Mouse (Mus musculus) erythroblast, embryonic 14.5 days (primary cell): Measurements from ENCODE around the gene Gm28051. TPM values are rescaled to one million over a fixed set of nuclear protein-coding genes. Genes with fewer than 3 reads are reported as not detected.
A peak's percentile ranks its signal among the peaks of the same experiment; 100 is the strongest.

Source experiments
- H3K27me3 ChIP-seq: 2 replicates; pipeline ENCODE4 v1.6.1; 2012; ENCODE audit warnings: inconsistent platforms; ENCODE audit not compliant: control insufficient read depth
- H3K36me3 ChIP-seq: 2 replicates; pipeline ENCODE4 v1.6.1; 2012; ENCODE audit warnings: mild to moderate bottlenecking, inconsistent platforms; ENCODE audit not compliant: control insufficient read depth
- H3K4me1 ChIP-seq: 2 replicates; pipeline ENCODE4 v1.6.1; 2012; ENCODE audit warnings: inconsistent platforms; ENCODE audit not compliant: control insufficient read depth
- H3K4me3 ChIP-seq: replicated peaks from 2 replicates; pipeline ENCODE3; 2012; ENCODE audit warnings: moderate library complexity, mild to moderate bottlenecking, inconsistent platforms
- H3K9me3 ChIP-seq: 2 replicates; pipeline ENCODE4 v1.6.1; 2012; ENCODE audit warnings: low read length, inconsistent platforms, mixed read lengths; ENCODE audit not compliant: control insufficient read depth
- GATA1 ChIP-seq: IDR thresholded peaks from 2 replicates; pipeline ENCODE4 v1.6.1; 2012; ENCODE audit warnings: low read length, inconsistent platforms, mixed read lengths
- TAL1 ChIP-seq: IDR thresholded peaks from 3 replicates; pipeline ENCODE4 v1.6.1; 2012; ENCODE audit warnings: low read length, inconsistent platforms, mixed read lengths
- polyA plus RNA-seq: library from polyadenylated mRNA; stranded (reverse); fragments of >175 nt; gene quantifications from 2 replicates; pipeline ENCODE4 v1.2.3, GENCODE M21; 2012

Gm28051 gene
- polyA plus RNA-seq, 1 experiment, result not detected

DNA sequence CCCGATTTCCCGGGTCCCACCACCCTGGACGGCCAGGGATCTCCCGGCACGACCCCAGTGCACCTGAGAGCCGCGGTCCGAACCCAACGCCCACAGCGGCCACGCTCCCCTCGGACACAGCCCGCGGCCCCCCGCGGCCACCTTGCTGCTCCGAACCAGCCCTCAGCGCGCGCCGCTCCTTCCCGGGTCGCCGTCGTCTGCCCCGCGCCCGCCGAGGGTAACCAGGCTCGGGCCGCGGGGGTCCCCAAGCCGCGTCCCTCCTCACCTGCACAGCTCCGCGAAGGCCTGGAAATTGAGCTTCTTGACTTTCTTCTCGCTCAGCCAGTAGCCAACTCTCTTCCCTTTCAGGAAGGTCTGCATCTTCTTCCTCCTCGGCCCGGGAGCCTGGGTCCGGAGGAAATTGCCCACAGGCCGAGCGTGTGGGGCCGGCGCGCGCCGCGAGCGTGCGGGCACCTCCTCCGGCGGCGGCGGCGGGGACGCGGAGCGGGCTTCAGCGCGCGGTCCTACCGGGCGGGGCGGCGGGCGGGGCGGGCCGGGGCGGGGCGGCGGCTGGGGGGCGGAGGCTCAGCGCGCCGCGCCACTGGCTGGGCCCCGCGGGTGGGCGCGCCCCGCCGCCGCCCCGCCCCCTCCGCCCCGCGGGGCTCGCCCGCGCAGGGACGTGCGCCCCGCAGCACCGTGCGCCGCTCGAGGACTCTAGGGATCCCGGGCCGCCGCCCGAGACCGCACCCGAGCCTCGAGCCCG is 52.9 kb downstream of the Gm28051 start, which contains the start of gene Itpk1:
Gene Itpk1, minus strand, starts transcription at position 474 of the 742 bp plus-strand sequence.
- TF ChIP-seq TAL1, result no peak
- TF ChIP-seq GATA1, result no peak
- H3K27me3 ChIP-seq, result peaks cover 30% of the 10 kb centered on the region
- peaks cover 38% of the 10 kb centered on the region for H3K4me1 ChIP-seq

DNA sequence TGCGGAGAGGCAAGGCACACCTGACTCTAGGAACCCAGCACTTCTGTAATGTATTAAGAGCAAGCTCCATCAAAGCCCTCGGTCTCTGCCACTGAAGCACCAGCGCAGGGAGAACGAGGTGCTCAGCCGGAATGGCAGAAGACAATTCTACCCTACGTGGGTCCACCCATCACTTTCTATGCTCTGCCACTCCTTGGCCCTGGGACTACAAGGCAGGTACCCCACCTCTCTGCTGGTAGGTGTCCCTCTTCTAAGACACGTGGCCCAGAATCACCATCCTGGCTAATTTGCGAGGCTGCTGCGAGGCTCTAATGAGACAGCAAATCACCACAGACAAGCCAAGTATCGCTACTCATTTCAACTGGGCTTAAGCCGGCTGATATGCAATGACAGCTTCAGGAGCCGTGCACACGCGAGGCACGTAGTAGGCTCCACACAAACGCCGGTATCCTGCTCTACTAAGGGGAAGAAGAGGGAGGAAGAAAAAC is 53.6 kb downstream of the Gm28051 start:
- H3K4me1 ChIP-seq, result peaks cover 42% of the 10 kb centered on the region
- TF ChIP-seq GATA1, result no peak
- no peak for TF ChIP-seq TAL1

More for the DNA sequence above, 52.9 kb downstream of the Gm28051 start, which contains the start of gene Itpk1:
- Histone ChIP-seq H3K36me3 (no peaks in the 10 kb centered on the region), H3K4me3 (peak within 1 kb of the TSS; percentile 70), H3K9me3 (no peaks in the 10 kb centered on the region)

DNA sequence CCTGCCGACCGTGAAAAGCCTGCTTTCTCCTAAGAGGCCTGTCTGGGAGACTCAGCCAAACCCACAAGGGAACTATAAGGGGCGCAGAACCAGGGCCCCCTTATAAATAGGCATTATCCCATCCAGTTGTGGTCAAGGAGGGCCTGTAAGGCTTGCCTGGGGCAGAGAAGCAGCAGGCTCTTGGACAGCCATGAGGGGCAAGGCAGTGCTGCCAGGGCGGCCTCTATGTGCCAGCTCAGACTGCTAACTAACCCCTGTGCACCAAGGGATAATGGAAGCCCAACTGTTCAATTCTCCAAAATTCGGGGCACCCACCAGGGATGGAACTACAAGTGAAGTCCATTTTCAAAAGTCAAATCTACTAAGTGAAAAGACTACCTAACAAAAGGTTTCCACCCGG is 54.1 kb downstream of the Gm28051 start:
- H3K4me1 ChIP-seq, result peaks cover 47% of the 10 kb centered on the region
- H3K9me3 ChIP-seq, result no peaks in the 10 kb centered on the region
- TF ChIP-seq GATA1 (no peak), TAL1 (no peak)
- H3K36me3 ChIP-seq, result no peaks in the 10 kb centered on the region
- peaks cover 30% of the 10 kb centered on the region for H3K27me3 ChIP-seq
- H3K4me3 ChIP-seq, result no peak overlapping the region

More for the DNA sequence above, 53.6 kb downstream of the Gm28051 start:
- no peaks in the 10 kb centered on the region for H3K9me3 ChIP-seq
- peak overlapping the region; percentile 70 for H3K4me3 ChIP-seq
- H3K36me3 ChIP-seq, result no peaks in the 10 kb centered on the region
- H3K27me3 ChIP-seq, result peaks cover 30% of the 10 kb centered on the region

DNA sequence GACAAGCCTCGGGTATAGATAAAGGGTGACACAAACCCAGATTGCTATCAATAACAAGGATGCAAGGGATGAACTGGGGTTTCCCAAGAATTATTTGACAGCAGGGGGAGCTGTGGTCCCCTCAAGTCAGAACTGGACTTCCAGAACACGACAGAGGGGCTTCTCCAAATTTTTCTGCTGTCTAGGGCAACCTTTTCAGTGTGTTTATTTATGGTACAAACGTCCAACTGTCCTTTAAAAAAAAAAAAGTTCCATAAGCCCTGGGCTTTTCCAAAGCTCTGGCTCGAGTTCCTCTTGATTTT is 54.5 kb downstream of the Gm28051 start:
- H3K27me3 ChIP-seq, result peaks cover 30% of the 10 kb centered on the region
- TF ChIP-seq TAL1 (no peak), GATA1 (no peak)
- no peak overlapping the region for H3K4me3 ChIP-seq
- H3K4me1 ChIP-seq, result peaks cover 51% of the 10 kb centered on the region
- no peaks in the 10 kb centered on the region for H3K9me3 ChIP-seq
- no peaks in the 10 kb centered on the region for H3K36me3 ChIP-seq

GRCm38 (mm10) chr12:102702356-102703110 is 55.0 kb downstream of the Gm28051 start:
- Histone ChIP-seq H3K9me3 (no peaks in the 10 kb centered on the region), H3K36me3 (no peaks in the 10 kb centered on the region), H3K27me3 (peaks cover 30% of the 10 kb centered on the region), H3K4me3 (no peak overlapping the region), H3K4me1 (peaks cover 56% of the 10 kb centered on the region)
- TF ChIP-seq TAL1 (no peak), GATA1 (no peak)

DNA sequence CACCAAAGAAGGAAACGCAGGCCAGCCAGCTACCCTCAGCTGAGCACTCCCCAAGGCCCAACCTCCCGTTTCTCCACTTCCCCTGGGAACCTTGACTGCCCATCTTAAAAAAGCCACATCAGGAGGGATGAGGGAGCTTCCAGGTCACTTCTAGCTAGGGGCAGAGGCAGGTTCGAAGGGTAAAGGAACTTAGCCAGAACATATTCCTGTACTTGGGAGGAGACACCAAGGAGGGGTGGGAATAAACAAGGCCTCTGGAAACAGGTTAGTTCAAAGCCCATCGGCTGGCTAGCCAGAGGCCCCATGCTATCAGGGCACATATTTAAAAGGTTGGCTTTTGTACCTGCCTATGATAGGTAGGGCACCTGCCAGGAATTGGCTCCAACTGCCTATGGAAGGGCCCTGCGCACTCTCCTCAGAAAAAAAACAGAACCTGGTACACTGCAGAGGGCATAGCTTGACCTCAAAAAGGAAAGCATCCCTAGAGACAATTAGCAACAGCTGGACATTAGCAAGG is 55.8 kb downstream of the Gm28051 start:
- Histone ChIP-seq H3K9me3 (no peaks in the 10 kb centered on the region), H3K27me3 (peaks cover 25% of the 10 kb centered on the region), H3K4me3 (no peak overlapping the region), H3K4me1 (peaks cover 63% of the 10 kb centered on the region), H3K36me3 (no peaks in the 10 kb centered on the region)
- TF ChIP-seq TAL1 (no peak), GATA1 (no peak)

DNA sequence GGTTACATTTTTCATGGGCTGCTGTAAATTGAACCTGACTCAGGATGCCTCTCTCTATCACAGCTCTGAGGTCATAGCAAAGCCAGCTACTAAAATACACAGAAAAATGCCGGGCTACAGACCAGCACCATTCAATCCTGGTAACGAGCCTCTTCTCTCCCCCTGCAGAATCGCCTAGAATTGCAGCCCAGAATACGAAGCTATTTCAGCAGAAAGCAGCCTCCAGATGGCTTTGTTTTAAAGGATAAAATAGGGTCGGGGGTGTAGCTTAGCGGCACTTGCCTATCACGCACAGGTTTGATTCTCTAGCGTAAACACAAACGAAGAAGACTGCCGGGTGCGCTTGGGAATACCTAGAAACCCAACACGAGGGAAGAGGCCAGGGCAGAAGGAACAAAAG is 57.1 kb downstream of the Gm28051 start:
- H3K9me3 ChIP-seq, result no peaks in the 10 kb centered on the region
- TF ChIP-seq TAL1 (no peak), GATA1 (no peak)
- peaks cover 69% of the 10 kb centered on the region for H3K4me1 ChIP-seq
- H3K27me3 ChIP-seq, result peaks cover 14% of the 10 kb centered on the region
- H3K4me3 ChIP-seq, result no peak overlapping the region
- H3K36me3 ChIP-seq, result no peaks in the 10 kb centered on the region

- H3K4me3 ChIP-seq, result no peak overlapping the region
- H3K4me1 ChIP-seq, result peaks cover 58% of the 10 kb centered on the region
- TF ChIP-seq TAL1, result no peak
- TF ChIP-seq GATA1, result no peak
- H3K27me3 ChIP-seq, result peaks cover 9% of the 10 kb centered on the region
- no peaks in the 10 kb centered on the region for H3K36me3 ChIP-seq
- no peaks in the 10 kb centered on the region for H3K9me3 ChIP-seq
These were observed 58.4 kb downstream of the Gm28051 start for GRCm38 (mm10) chr12:102699156-102699555.

- no peaks in the 10 kb centered on the region for H3K9me3 ChIP-seq
- no peaks in the 10 kb centered on the region for H3K36me3 ChIP-seq
- no peak overlapping the region for H3K4me3 ChIP-seq
- peaks cover 48% of the 10 kb centered on the region for H3K4me1 ChIP-seq
- no peak for TF ChIP-seq GATA1
- no peak for TF ChIP-seq TAL1
- no peaks in the 10 kb centered on the region for H3K27me3 ChIP-seq
These were observed 59.4 kb downstream of the Gm28051 start for GRCm38 (mm10) chr12:102698089-102698684.
